Mouse (Mus musculus) MEL (cell line): ENCODE results near the gene Gm49373.

Experiments
- CTCF ChIP-seq, 3 experiments: IDR thresholded peaks in 2 of 3; conservative IDR thresholded peaks in 1 of 3; 2 replicates each; pipeline ENCODE4 v1.5.1; 2011 to 2012; ENCODE audit warnings: low read length in 3 of 3, low read depth in 2 of 3, mild to moderate bottlenecking in 2 of 3, improper control_type of control experiment in 1 of 3, inconsistent platforms in 1 of 3, mixed read lengths in 1 of 3, moderate library complexity in 1 of 3; ENCODE audit not compliant: control insufficient read depth in 1 of 3, insufficient read depth in 1 of 3, poor library complexity in 1 of 3, severe bottlenecking in 1 of 3
- MXI1 ChIP-seq: IDR thresholded peaks from 2 replicates; pipeline ENCODE4 v1.6.1; 2011; ENCODE audit warnings: mild to moderate bottlenecking, low read depth, low read length, improper control_type of control experiment
- POLR2A ChIP-seq, 2 experiments: IDR thresholded peaks; 2 replicates each; pipeline ENCODE4 v1.6.1; 2011 to 2012; ENCODE audit warnings: low read length in 2 of 2, mild to moderate bottlenecking in 2 of 2, control low read depth in 1 of 2, improper control_type of control experiment in 1 of 2, low read depth in 1 of 2, moderate library complexity in 1 of 2; ENCODE audit not compliant: control insufficient read depth in 1 of 2, insufficient read depth in 1 of 2, poor library complexity in 1 of 2

DNA sequence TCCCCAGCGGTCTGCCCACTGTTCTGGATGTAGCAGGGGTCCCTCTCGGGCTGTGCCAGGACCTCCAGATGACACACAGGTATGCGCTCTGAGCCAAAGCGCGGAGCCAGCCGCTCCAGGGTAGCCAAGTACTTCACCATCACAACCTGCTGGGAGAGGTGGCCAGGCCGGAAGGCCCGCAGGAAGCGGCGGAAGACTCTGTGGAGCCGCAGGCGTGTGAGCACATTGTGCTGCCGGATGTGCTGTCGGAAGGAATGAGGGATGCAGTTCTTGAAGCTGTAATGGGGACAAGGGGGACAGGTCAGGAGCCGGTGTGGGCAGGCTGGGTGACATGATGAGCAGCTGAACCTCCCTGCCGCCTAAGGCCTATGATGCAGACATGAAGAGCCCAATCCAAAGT lies 48.6 kb upstream of the Gm49373 start:
- no peak for TF ChIP-seq MXI1
- TF ChIP-seq POLR2A (IDR thresholded peaks at IDR 0.05; ENCODE audit: control insufficient read depth in 1 of 2, insufficient read depth in 1 of 2, low read depth in 1 of 2, low read length in 2 of 2, poor library complexity in 1 of 2), result no peak
- no peak for TF ChIP-seq CTCF (IDR thresholded peaks at IDR 0.05 in 2 of 3, conservative IDR thresholded peaks at IDR 0.05 in 1 of 3; ENCODE audit: control insufficient read depth in 1 of 3, insufficient read depth in 1 of 3, low read depth in 2 of 3, low read length in 3 of 3, poor library complexity in 1 of 3, severe bottlenecking in 1 of 3)
